Comparison of ENCODE assay signal across 8 mouse cellular contexts in genomic region chr17:84272557-84273261, GRCm38 (mm10).
DNase-seq lines count a peak whose midpoint lies in the region; ATAC-seq and TF ChIP-seq lines count a peak whose summit lies in the region.

No protein-coding gene starts in this region.

- intact Hi-C loops in left cerebral cortex, postnatal 25 days (cut with DNase I): no loop called here

- H3K9me3 ChIP-seq in kidney, postnatal 0 days (replicated peaks; ENCODE audit: low read length): no peaks in the 10 kb centered on the region
- no peaks in the 10 kb centered on the region for H3K9me3 ChIP-seq in embryonic facial prominence, embryonic 13.5 days

- H3K9ac ChIP-seq in kidney, postnatal 0 days (ENCODE audit: low read depth, low read length): no peak overlapping the region
- no peak overlapping the region for H3K9ac ChIP-seq in embryonic facial prominence, embryonic 13.5 days

- H3K4me1 ChIP-seq in kidney, postnatal 0 days (replicated peaks; ENCODE audit: insufficient read depth, low read length): peaks cover 15% of the 10 kb centered on the region
- H3K4me1 ChIP-seq in embryonic facial prominence, embryonic 13.5 days: peaks cover 26% of the 10 kb centered on the region

- no peaks in the 10 kb centered on the region for H3K27me3 ChIP-seq in kidney, postnatal 0 days (ENCODE audit: insufficient read depth, low read length)
- no peaks in the 10 kb centered on the region for H3K27me3 ChIP-seq in embryonic facial prominence, embryonic 13.5 days

- TF ChIP-seq CTCF in kidney, postnatal 0 days (IDR thresholded peaks at IDR 0.05; ENCODE audit: low read depth): no peak

- WGBS in kidney, postnatal 0 days: 28% methylated on average over 5 of the region's 5 CpGs
- WGBS in embryonic facial prominence, embryonic 13.5 days: 52% methylated on average over 5 of the region's 5 CpGs

- H3K4me2 ChIP-seq in kidney, postnatal 0 days (ENCODE audit: low read length): no peak overlapping the region
- no peak overlapping the region for H3K4me2 ChIP-seq in embryonic facial prominence, embryonic 13.5 days

- no peak overlapping the region for H3K4me3 ChIP-seq in kidney, postnatal 0 days (replicated peaks; ENCODE audit: low read depth, low read length)
- no peak overlapping the region for H3K4me3 ChIP-seq in embryonic facial prominence, embryonic 13.5 days

- H3K27ac ChIP-seq in kidney, postnatal 0 days: peak overlapping the region; percentile 47; the same call in 1 of the 2 replicates
- peak overlapping the region; percentile 53 for H3K27ac ChIP-seq in embryonic facial prominence, embryonic 13.5 days

- DNase-seq in kidney, postnatal 0 days (ENCODE audit: low spot score): no peak
- DNase-seq in kidney, adult 11 months: no peak
- peak; percentile 51 for DNase-seq in Muller cell, postnatal 12 days (ENCODE audit: inconsistent ontology term)
- peak; percentile 48 to 91 for DNase-seq in left cerebral cortex, postnatal 25 days (ENCODE audit: low spot score in 2 of 2)
- peak; percentile 35 for DNase-seq in thymus, postnatal 14 days
- DNase-seq in testis, postnatal 14 days (ENCODE audit: low spot score): no peak
- no peak for DNase-seq in c-Kit-positive CD71-positive TER-119-positive erythroid progenitor cells, embryonic 14.5 days (ENCODE audit: low spot score)

- ATAC-seq in kidney, postnatal 0 days (replicated peaks; ENCODE audit: low FRiP score, low read depth): no peak
- ATAC-seq in embryonic facial prominence, embryonic 13.5 days (ENCODE audit: insufficient number of reproducible peaks, insufficient read depth, low FRiP score, low TSS enrichment, low read depth): no peak

- H3K36me3 ChIP-seq in kidney, postnatal 0 days (ENCODE audit: insufficient read depth, low read length): no peaks in the 10 kb centered on the region
- peaks cover 9% of the 10 kb centered on the region; the same call in 1 of the 2 replicates for H3K36me3 ChIP-seq in embryonic facial prominence, embryonic 13.5 days

Comparison
In these comparisons a context has a peak if more than half of its experiments do, and no peak if none do; other contexts are left out.
1. DNase-seq: peak in Muller cell, postnatal 12 days (single experiment), left cerebral cortex, postnatal 25 days (2 of 2) and thymus, postnatal 14 days (single experiment); none in kidney, postnatal 0 days (single experiment), kidney, adult 11 months (single experiment), testis, postnatal 14 days (single experiment) and c-Kit-positive CD71-positive TER-119-positive erythroid progenitor cells, embryonic 14.5 days (single experiment).